Mouse (Mus musculus) retina, postnatal 1 day (tissue): ENCODE measurements around the gene Tmem102.
A peak's percentile ranks its signal among the peaks of the same experiment; 100 is the strongest.

ENCODE experiments used
- DNase-seq: peaks from one replicate; pipeline ENCODE4 v3.0.0-alpha.2; 2012

Tmem102 gene

GRCm38 (mm10) chr11:69784793-69785272 is 20.6 kb downstream of the Tmem102 start:
- DNase-seq, result no peak

GRCm38 (mm10) chr11:69781828-69782227 is 23.6 kb downstream of the Tmem102 start:
- no peak for DNase-seq

- no peak for DNase-seq
Measured at GRCm38 (mm10) chr11:69778985-69779384, 26.4 kb downstream of the Tmem102 start.

GRCm38 (mm10) chr11:69778258-69778982 is 27.0 kb downstream of the Tmem102 start:
- DNase-seq, result no peak

GRCm38 (mm10) chr11:69777504-69778257 is 27.7 kb downstream of the Tmem102 start:
- no peak for DNase-seq

- no peak for DNase-seq
Measured at GRCm38 (mm10) chr11:69776488-69776887, 28.9 kb downstream of the Tmem102 start.

- peak; percentile 29 for DNase-seq
Measured at GRCm38 (mm10) chr11:69775716-69776115, 29.7 kb downstream of the Tmem102 start.

GRCm38 (mm10) chr11:69774961-69775360 is 30.5 kb downstream of the Tmem102 start:
- DNase-seq, result peak; percentile 24

GRCm38 (mm10) chr11:69767625-69767909 is 37.9 kb downstream of the Tmem102 start:
- no peak for DNase-seq

GRCm38 (mm10) chr11:69766872-69767624 is 38.4 kb downstream of the Tmem102 start:
- peak; percentile 19 for DNase-seq

- DNase-seq, result peak; percentile 79
Measured at GRCm38 (mm10) chr11:69766126-69766609, 39.3 kb downstream of the Tmem102 start.

GRCm38 (mm10) chr11:69765221-69766125 is 40.0 kb downstream of the Tmem102 start, which contains the start of gene Zbtb4:
Gene Zbtb4, plus strand, starts transcription at chr11:69765912.
- DNase-seq, result peak; percentile 58

GRCm38 (mm10) chr11:69763551-69763950 is 41.9 kb downstream of the Tmem102 start:
- DNase-seq, result peak; percentile 35

- DNase-seq, result no peak
Measured at GRCm38 (mm10) chr11:69761868-69762267, 43.6 kb downstream of the Tmem102 start, which contains the start of gene Slc35g3. Gene Slc35g3, minus strand, starts transcription at chr11:69761968.

GRCm38 (mm10) chr11:69760901-69761200 is 44.6 kb downstream of the Tmem102 start:
- DNase-seq, result no peak

GRCm38 (mm10) chr11:69760160-69760900 is 45.1 kb downstream of the Tmem102 start:
- DNase-seq, result no peak

GRCm38 (mm10) chr11:69758971-69759721 is 46.3 kb downstream of the Tmem102 start:
- peak; percentile 97 for DNase-seq

GRCm38 (mm10) chr11:69758478-69758970 is 46.9 kb downstream of the Tmem102 start, which contains the start of gene Polr2a:
Gene Polr2a, minus strand, starts transcription at chr11:69758637.
- DNase-seq, result peak; percentile 99

GRCm38 (mm10) chr11:69758090-69758456 is 47.4 kb downstream of the Tmem102 start:
- DNase-seq, result peak; percentile 96

- DNase-seq, result no peak
Measured at GRCm38 (mm10) chr11:69757303-69758089, 47.9 kb downstream of the Tmem102 start.
